Mouse (Mus musculus): ENCODE measurements around the gene Adamts18. TPM values are rescaled to one million over a fixed set of nuclear protein-coding genes. Genes with fewer than 3 reads are reported as not detected.
A peak's percentile ranks its signal among the peaks of the same experiment; 100 is the strongest.

The Adamts18 gene
- polyA plus RNA-seq, 2 experiments, result 2.7 to 3.1 TPM

GRCm38 (mm10) chr8:113827270-113827669 is 21.3 kb downstream of the Adamts18 start:
- no peaks in the 10 kb centered on the region for H3K9me3 ChIP-seq (ENCODE audit: control insufficient read depth, low read length)
- no peaks in the 10 kb centered on the region for H3K27me3 ChIP-seq (ENCODE audit: control insufficient read depth, insufficient read depth, low read length)
- H3K9ac ChIP-seq (ENCODE audit: low read depth, low read length, severe bottlenecking), result no peak overlapping the region
- ATAC-seq (ENCODE audit: low FRiP score, low read depth) (no peak), DNase-seq (ENCODE audit: low spot score) (no peak)
- no peaks in the 10 kb centered on the region for H3K36me3 ChIP-seq (ENCODE audit: control insufficient read depth, insufficient read depth, low read length)
- H3K4me3 ChIP-seq (replicated peaks; ENCODE audit: low read length), result no peak overlapping the region
- no peak for TF ChIP-seq POLR2A (IDR thresholded peaks at IDR 0.05; ENCODE audit: borderline replicate concordance, extremely low read depth, insufficient read depth, insufficient read length)
- H3K27ac ChIP-seq (replicated peaks; ENCODE audit: low read depth, low read length), result no peak overlapping the region
- 88% methylated on average over 3 of the region's 3 CpGs for WGBS
- no peak overlapping the region for H3K4me2 ChIP-seq (replicated peaks; ENCODE audit: low read depth, low read length, severe bottlenecking)
- H3K4me1 ChIP-seq (ENCODE audit: control insufficient read depth, insufficient read depth, low read length), result no peaks in the 10 kb centered on the region

DNA sequence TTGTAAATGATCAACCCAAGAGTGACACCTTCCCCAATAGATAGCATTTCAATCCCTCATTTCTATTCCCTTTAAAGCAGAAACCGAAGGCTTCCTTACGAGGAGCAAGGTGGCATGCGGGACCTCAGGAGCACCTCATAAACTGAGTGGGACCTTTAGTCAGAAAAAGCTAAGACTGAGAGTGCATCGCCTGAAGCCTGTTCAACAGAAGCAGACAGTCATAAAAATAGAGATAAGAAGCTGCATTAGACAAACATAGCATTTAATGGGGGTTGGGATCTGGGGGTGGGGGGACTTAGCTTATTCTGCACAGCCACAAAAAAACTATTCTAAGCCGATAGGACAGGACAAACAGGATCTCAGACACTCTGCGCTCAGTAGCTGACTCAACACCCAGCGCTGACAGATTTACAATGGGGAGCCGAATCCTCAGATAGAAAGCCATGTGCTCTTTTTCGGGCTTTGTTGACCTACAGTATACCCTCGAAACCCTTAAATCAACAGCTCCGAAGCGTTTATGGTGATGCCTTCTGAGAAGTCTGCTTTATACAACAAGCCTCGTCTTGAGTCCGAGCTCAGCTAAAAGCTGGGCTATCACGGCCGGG is 27.5 kb downstream of the Adamts18 start:
- Histone ChIP-seq H3K4me3 (replicated peaks; ENCODE audit: low read length) (no peak overlapping the region), H3K4me2 (replicated peaks; ENCODE audit: low read depth, low read length, severe bottlenecking) (no peak overlapping the region), H3K4me1 (ENCODE audit: control insufficient read depth, insufficient read depth, low read length) (no peaks in the 10 kb centered on the region), H3K9me3 (ENCODE audit: control insufficient read depth, low read length) (no peaks in the 10 kb centered on the region), H3K27ac (replicated peaks; ENCODE audit: low read depth, low read length) (no peak overlapping the region), H3K9ac (ENCODE audit: low read depth, low read length, severe bottlenecking) (no peak overlapping the region), H3K36me3 (ENCODE audit: control insufficient read depth, insufficient read depth, low read length) (no peaks in the 10 kb centered on the region), H3K27me3 (ENCODE audit: control insufficient read depth, insufficient read depth, low read length) (0 out of 2 replicates have a peak, but pooled peaks cover 4% of the 10 kb centered on the region)
- DNase-seq (ENCODE audit: low spot score) (peak; percentile 47), ATAC-seq (ENCODE audit: low FRiP score, low read depth) (no peak)
- 18% methylated on average over 16 of the region's 16 CpGs for WGBS
- no peak for TF ChIP-seq POLR2A (IDR thresholded peaks at IDR 0.05; ENCODE audit: borderline replicate concordance, extremely low read depth, insufficient read depth, insufficient read length)

- DNase-seq (ENCODE audit: low spot score) (no peak), ATAC-seq (ENCODE audit: low FRiP score, low read depth) (no peak)
- no peak for TF ChIP-seq POLR2A (IDR thresholded peaks at IDR 0.05; ENCODE audit: borderline replicate concordance, extremely low read depth, insufficient read depth, insufficient read length)
- no peak overlapping the region for H3K27ac ChIP-seq (replicated peaks; ENCODE audit: low read depth, low read length)
- no peaks in the 10 kb centered on the region for H3K4me1 ChIP-seq (ENCODE audit: control insufficient read depth, insufficient read depth, low read length)
- no peak overlapping the region for H3K9ac ChIP-seq (ENCODE audit: low read depth, low read length, severe bottlenecking)
- no peaks in the 10 kb centered on the region for H3K9me3 ChIP-seq (ENCODE audit: control insufficient read depth, low read length)
- no peak overlapping the region for H3K4me3 ChIP-seq (replicated peaks; ENCODE audit: low read length)
- H3K27me3 ChIP-seq (ENCODE audit: control insufficient read depth, insufficient read depth, low read length), result no peaks in the 10 kb centered on the region
- H3K36me3 ChIP-seq (ENCODE audit: control insufficient read depth, insufficient read depth, low read length), result no peaks in the 10 kb centered on the region
- no peak overlapping the region for H3K4me2 ChIP-seq (replicated peaks; ENCODE audit: low read depth, low read length, severe bottlenecking)
- 60% methylated on average over 6 of the region's 6 CpGs for WGBS
Measured at GRCm38 (mm10) chr8:113813966-113814365, 34.6 kb downstream of the Adamts18 start.

DNA sequence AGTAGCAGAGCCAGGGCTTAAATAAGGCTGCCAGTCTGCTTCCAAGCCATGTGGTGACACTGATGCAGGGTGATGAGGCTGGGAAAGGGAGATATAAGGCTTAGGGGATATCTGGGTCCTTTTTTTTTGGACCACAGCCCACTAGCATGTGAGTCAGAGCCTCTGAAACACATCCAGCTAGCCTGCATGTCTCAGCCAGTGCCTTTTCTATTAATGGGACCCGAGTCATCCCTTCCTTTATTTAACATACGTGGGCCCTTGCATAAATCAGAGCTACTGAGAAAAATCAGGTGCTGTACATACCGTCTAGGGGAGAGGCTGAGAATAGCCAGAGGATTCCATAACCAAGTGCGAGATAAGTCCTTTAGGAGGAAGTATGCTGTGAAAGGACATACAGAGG is 37.0 kb downstream of the Adamts18 start:
- H3K27ac ChIP-seq (replicated peaks; ENCODE audit: low read depth, low read length), result no peak overlapping the region
- H3K4me2 ChIP-seq (replicated peaks; ENCODE audit: low read depth, low read length, severe bottlenecking), result no peak overlapping the region
- no peak for ATAC-seq (ENCODE audit: low FRiP score, low read depth)
- H3K9me3 ChIP-seq (ENCODE audit: control insufficient read depth, low read length), result no peaks in the 10 kb centered on the region
- WGBS, result 85% methylated on average over 4 of the region's 4 CpGs
- H3K36me3 ChIP-seq (ENCODE audit: control insufficient read depth, insufficient read depth, low read length), result no peaks in the 10 kb centered on the region
- H3K4me3 ChIP-seq (replicated peaks; ENCODE audit: low read length), result no peak overlapping the region
- H3K9ac ChIP-seq (ENCODE audit: low read depth, low read length, severe bottlenecking), result no peak overlapping the region
- H3K4me1 ChIP-seq (ENCODE audit: control insufficient read depth, insufficient read depth, low read length), result no peaks in the 10 kb centered on the region
- H3K27me3 ChIP-seq (ENCODE audit: control insufficient read depth, insufficient read depth, low read length), result no peaks in the 10 kb centered on the region
- no peak for DNase-seq (ENCODE audit: low spot score)
- no peak for TF ChIP-seq POLR2A (IDR thresholded peaks at IDR 0.05; ENCODE audit: borderline replicate concordance, extremely low read depth, insufficient read depth, insufficient read length)

- Histone ChIP-seq H3K4me3 (replicated peaks; ENCODE audit: low read length) (no peak overlapping the region), H3K9me3 (ENCODE audit: control insufficient read depth, low read length) (no peaks in the 10 kb centered on the region), H3K4me2 (replicated peaks; ENCODE audit: low read depth, low read length, severe bottlenecking) (no peak overlapping the region), H3K36me3 (ENCODE audit: control insufficient read depth, insufficient read depth, low read length) (no peaks in the 10 kb centered on the region), H3K4me1 (ENCODE audit: control insufficient read depth, insufficient read depth, low read length) (peaks cover under 1% of the 10 kb centered on the region; the same call in 1 of the 2 replicates), H3K27me3 (ENCODE audit: control insufficient read depth, insufficient read depth, low read length) (no peaks in the 10 kb centered on the region), H3K27ac (replicated peaks; ENCODE audit: low read depth, low read length) (no peak overlapping the region), H3K9ac (ENCODE audit: low read depth, low read length, severe bottlenecking) (no peak overlapping the region)
- WGBS, result 73% methylated on average over 5 of the region's 5 CpGs
- TF ChIP-seq POLR2A (IDR thresholded peaks at IDR 0.05; ENCODE audit: borderline replicate concordance, extremely low read depth, insufficient read depth, insufficient read length), result no peak
- no peak for DNase-seq (ENCODE audit: low spot score)
- ATAC-seq (ENCODE audit: low FRiP score, low read depth), result no peak
Measured at GRCm38 (mm10) chr8:113809929-113810328, 38.6 kb downstream of the Adamts18 start.
